Mouse (Mus musculus) megakaryocyte, embryonic 14.5 days (primary cell): ENCODE measurements around the gene Hoxb6.

ENCODE experiments used
- FLI1 ChIP-seq: IDR thresholded peaks from 2 replicates; pipeline ENCODE4 v1.6.1; 2012; ENCODE audit warnings: low read length, inconsistent platforms, mixed read lengths
- GATA1 ChIP-seq: IDR thresholded peaks from 3 replicates; pipeline ENCODE4 v1.6.1; 2012; ENCODE audit warnings: mixed read lengths, low read length, inconsistent platforms, borderline replicate concordance

- TF ChIP-seq GATA1 (no peak), FLI1 (no peak)
Observed at GRCm38 (mm10) chr11:96328605-96329004, 36.3 kb downstream of the Hoxb6 start.
